Mouse (Mus musculus) limb, embryonic 12.5 days (tissue): ENCODE measurements at regions not wholly inside any gene's neighbourhood (a gene's known extent, or its start where the extent isn't known, plus 50 kb on each side); places are given as distances from the start of the nearest gene placed in this dataset.
"Not testable (repeated sequence)": the region's sequence is repeated elsewhere in the genome, so short reads cannot be mapped to it uniquely, and the experiment has no call there.

Source experiments
- ATAC-seq: fragments of 200-750 bp; cut with Nextera tagmentation; 2 replicates; pipeline ENCODE4 v1.8.0; 2017; ENCODE audit warnings: low read depth, moderate TSS enrichment; ENCODE audit not compliant: insufficient number of reproducible peaks, insufficient read depth, low FRiP score, low TSS enrichment
- H3K27ac ChIP-seq: fragments of 300-500 bp; sonication (generic); 2 replicates; pipeline ENCODE4 v1.5.1; 2016; ENCODE audit warnings: mild to moderate bottlenecking, moderate library complexity
- H3K27me3 ChIP-seq: fragments of 300-500 bp; sonication (generic); 2 replicates; pipeline ENCODE4 v1.6.1; 2016; ENCODE audit warnings: mild to moderate bottlenecking, moderate library complexity
- H3K36me3 ChIP-seq: fragments of 300-500 bp; sonication (generic); 2 replicates; pipeline ENCODE4 v1.6.1; 2016; ENCODE audit warnings: mild to moderate bottlenecking, moderate library complexity
- H3K4me1 ChIP-seq: fragments of 300-500 bp; sonication (generic); replicated peaks from 2 replicates; pipeline ENCODE4 v1.6.1; 2016
- H3K4me2 ChIP-seq: fragments of 300-500 bp; sonication (generic); 2 replicates; pipeline ENCODE4 v1.6.1; 2016; ENCODE audit warnings: mild to moderate bottlenecking, moderate library complexity
- H3K4me3 ChIP-seq: fragments of 300-500 bp; sonication (generic); replicated peaks from 2 replicates; pipeline ENCODE4 v1.5.1; 2016; ENCODE audit warnings: mild to moderate bottlenecking
- H3K9ac ChIP-seq: fragments of 300-500 bp; sonication (generic); replicated peaks from 2 replicates; pipeline ENCODE4 v1.6.1; 2016; ENCODE audit warnings: mild to moderate bottlenecking, moderate library complexity
- H3K9me3 ChIP-seq: fragments of 300-500 bp; sonication (generic); 2 replicates; pipeline ENCODE4 v1.6.1; 2016; ENCODE audit warnings: mild to moderate bottlenecking, moderate library complexity
- WGBS: fragments of 180-500 bp; shearing (Covaris S2); methylation state at CpG from one replicate; pipeline ENCODE4 v1.1.7; 2016; 5-methylcytosine and 5-hydroxymethylcytosine counted together

DNA sequence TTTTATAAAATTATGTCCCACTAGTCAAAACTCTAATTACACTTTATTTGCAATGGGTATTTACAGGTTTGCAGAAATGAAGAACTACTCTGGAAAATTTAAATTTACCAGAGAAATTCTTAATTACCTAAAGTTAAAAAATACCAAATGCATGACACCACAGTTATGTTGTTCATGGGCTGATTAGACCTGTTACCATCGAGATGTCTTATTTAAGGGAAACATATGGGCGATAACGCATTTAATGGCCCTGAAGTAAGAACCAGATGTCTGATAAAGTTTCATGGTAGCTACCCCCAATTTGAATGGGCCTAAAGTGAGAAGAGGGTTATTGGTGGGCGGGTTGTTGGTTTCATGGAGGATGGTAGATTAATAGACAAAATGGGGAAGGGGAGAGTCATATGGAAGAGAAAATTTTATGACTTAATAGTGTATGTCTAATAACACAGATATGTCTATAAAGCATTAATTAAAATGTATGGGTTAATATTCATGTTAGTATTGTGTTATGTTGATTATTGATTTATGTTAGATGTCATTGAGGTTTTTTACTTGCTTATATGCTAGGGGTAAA lies 299.0 kb downstream of the Gm8797 start:
- Histone ChIP-seq H3K4me3 (no peak overlapping the region), H3K27ac (no peak overlapping the region), H3K36me3 (no peaks in the 10 kb centered on the region), H3K27me3 (no peaks in the 10 kb centered on the region), H3K4me2 (no peak overlapping the region), H3K9ac (no peak overlapping the region), H3K9me3 (peaks cover 7% of the 10 kb centered on the region; the same call in 1 of the 2 replicates), H3K4me1 (no peaks in the 10 kb centered on the region)
- WGBS: 82% methylated on average over 4 of the region's 4 CpGs
- no peak for ATAC-seq

DNA sequence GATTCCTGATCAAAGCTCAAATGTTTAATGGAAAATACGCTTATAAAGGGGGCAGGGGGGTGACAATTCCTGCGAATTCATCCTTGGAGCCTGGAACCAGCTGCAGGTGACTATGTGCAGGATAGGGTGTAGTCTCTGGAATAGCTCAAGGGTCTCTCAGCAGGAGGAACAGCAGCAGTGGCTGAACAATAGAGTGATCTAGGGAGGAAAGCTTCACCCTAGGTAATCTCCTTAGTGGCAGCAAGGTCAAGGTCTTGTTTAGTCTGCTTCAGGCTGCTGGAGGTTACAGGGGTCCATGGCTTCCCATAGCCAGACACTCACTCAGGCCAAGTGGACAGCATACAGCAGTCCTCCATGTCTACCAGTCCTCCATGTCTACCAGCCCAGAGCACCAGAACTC lies 301.3 kb downstream of the Gm8797 start:
- Histone ChIP-seq H3K27me3 (no peaks in the 10 kb centered on the region), H3K4me1 (no peaks in the 10 kb centered on the region), H3K27ac (no peak overlapping the region), H3K4me3 (no peak overlapping the region), H3K4me2 (no peak overlapping the region), H3K9ac (no peak overlapping the region), H3K36me3 (no peaks in the 10 kb centered on the region), H3K9me3 (peaks cover 7% of the 10 kb centered on the region; the same call in 1 of the 2 replicates)
- 81% methylated on average over 2 of the region's 2 CpGs for WGBS
- ATAC-seq: no peak

DNA sequence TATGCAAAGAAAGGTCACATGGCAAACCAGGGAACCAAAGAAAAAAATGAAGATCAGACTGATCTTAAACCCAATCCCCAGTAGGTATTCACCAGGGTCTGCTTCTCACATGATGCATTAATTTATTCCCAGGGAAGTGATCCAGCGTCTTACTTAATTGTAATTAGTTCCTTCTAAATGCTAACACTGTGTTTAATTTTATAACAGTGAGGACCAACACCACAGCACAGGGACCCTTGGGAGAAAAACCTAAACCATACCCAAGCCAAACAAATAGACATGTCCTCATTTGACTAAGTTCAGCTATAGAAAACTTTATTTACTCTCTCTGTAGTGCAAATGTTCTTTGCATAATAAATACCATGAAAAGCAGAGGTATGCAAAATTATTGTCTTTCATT lies 333.2 kb downstream of the Gm8797 start:
- Histone ChIP-seq H3K4me3 (no peak overlapping the region), H3K9ac (no peak overlapping the region), H3K36me3 (no peaks in the 10 kb centered on the region), H3K27me3 (no peaks in the 10 kb centered on the region), H3K9me3 (no peaks in the 10 kb centered on the region), H3K4me1 (no peaks in the 10 kb centered on the region), H3K4me2 (no peak overlapping the region), H3K27ac (no peak overlapping the region)
- WGBS: 47% methylated on average over 1 of the region's 1 CpGs
- ATAC-seq: no peak

DNA sequence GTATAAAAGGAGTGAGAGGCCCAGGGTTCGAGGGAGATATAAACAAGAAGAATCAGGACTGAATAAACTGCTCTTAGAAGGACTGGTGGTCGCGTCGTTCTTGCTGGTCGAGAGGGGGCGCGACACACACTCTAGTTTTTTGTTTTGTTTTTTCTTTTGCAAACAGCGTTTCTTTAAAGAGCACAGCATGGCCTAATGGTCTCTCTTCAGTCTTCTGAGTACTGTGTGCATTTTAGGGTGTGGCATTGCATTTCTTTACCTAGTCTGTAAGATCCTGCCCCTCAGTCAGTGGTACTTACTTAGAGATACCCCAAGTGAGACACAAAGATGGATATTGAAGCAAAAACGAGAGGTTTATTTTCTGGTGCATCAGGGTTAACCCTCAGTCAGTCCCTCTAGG lies 336.7 kb downstream of the Gm8797 start:
- H3K27me3 ChIP-seq: no peaks in the 10 kb centered on the region
- no peak for ATAC-seq
- H3K4me1 ChIP-seq: no peaks in the 10 kb centered on the region

DNA sequence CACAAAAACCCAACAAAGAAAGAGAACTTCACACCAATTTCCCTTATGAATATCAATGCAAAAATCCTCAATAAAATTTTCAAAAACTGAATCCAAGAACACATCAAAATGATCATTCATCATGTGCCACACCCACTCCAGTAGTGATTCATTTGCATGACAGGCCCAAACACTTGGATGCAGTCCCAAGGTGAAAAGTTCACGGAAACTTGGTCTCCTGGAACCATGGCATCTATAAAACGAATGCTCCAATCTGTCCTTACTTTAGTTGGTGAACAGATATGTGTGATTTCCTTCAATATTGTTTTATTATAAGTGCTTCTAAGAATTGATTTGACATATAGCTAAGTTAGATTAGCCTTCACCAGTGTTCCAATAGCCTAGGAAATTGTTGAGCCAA lies 343.3 kb downstream of the Gm8797 start:
- no peak overlapping the region for H3K9ac ChIP-seq
- ATAC-seq: no peak
- no peaks in the 10 kb centered on the region for H3K36me3 ChIP-seq
- no peak overlapping the region for H3K4me2 ChIP-seq
- H3K9me3 ChIP-seq: no peaks in the 10 kb centered on the region
- no peaks in the 10 kb centered on the region for H3K4me1 ChIP-seq
- H3K27ac ChIP-seq: no peak overlapping the region
- H3K4me3 ChIP-seq: no peak overlapping the region
- WGBS: 85% methylated on average over 2 of the region's 2 CpGs
- H3K27me3 ChIP-seq: no peaks in the 10 kb centered on the region

More for the DNA sequence above, 336.7 kb downstream of the Gm8797 start:
- Histone ChIP-seq H3K36me3 (no peaks in the 10 kb centered on the region), H3K9ac (no peak overlapping the region), H3K4me3 (no peak overlapping the region), H3K9me3 (no peaks in the 10 kb centered on the region), H3K4me2 (no peak overlapping the region), H3K27ac (no peak overlapping the region)
- WGBS: 79% methylated on average over 9 of the region's 9 CpGs

DNA sequence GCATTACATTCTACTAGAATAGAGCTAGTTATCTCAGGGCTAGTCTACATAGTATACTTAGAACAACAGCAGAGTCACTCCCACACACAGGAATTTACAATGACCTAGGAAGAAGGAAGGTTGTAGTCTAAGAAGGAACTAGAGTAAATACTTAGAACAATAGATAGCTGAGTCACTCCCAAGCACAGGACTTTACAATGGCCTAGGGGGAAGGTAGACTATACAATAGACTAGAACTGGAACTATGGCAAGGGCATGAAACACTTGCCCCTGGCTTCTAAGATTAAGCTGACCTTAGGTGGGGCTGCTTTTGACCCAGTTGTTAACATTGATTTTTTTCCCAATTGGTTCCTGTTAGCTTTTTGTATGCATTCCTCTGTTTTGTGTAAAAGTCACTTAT lies 343.8 kb downstream of the Gm8797 start:
- not testable (repeated sequence) for ATAC-seq, H3K36me3 ChIP-seq, H3K27me3 ChIP-seq, H3K4me1 ChIP-seq, H3K9ac ChIP-seq, H3K4me2 ChIP-seq, H3K9me3 ChIP-seq, H3K27ac ChIP-seq, H3K4me3 ChIP-seq

DNA sequence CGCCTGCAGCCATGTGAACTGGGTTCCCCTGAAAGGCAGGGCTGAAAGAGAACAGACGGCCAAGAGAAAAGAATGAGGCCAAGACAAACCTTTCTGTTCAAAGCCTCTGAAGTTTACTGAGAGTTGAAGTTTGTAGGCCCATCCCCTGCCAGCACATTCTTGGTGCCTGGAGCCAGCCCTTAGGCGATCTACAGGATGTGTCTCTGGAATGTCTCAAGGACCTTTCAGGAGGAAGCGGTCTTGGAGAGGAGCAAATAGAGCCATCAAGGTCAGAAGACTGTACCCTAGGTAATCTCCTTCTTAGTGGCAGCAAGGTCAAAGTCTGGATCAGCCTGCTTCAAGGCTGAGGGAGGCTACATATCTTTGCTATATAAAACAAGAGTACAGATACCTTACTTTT lies 350.3 kb downstream of the Gm8797 start:
- no peak for ATAC-seq
- no peak overlapping the region for H3K9ac ChIP-seq
- no peaks in the 10 kb centered on the region for H3K4me1 ChIP-seq
- no peaks in the 10 kb centered on the region for H3K27me3 ChIP-seq
- H3K4me3 ChIP-seq: no peak overlapping the region
- 71% methylated on average over 4 of the region's 4 CpGs for WGBS
- no peaks in the 10 kb centered on the region for H3K9me3 ChIP-seq
- no peak overlapping the region for H3K27ac ChIP-seq
- H3K36me3 ChIP-seq: no peaks in the 10 kb centered on the region
- H3K4me2 ChIP-seq: no peak overlapping the region

DNA sequence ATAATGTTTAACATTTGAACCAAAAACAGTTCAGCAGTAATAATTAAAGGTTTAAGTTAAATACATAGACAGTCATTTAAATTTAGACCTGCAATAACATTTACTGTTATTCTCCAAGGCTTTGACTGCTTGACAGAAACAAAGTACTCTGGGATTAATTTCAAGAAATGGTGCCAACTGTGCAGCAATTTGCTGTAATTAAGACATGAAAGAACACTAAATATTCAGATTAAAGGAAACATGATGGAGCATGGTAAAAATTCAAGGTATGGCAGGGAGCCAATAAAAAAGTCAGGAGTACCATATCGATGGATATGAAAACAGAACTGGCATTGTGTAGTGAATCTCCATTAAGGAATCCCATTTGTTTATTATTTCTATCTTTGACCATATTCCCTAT lies 352.3 kb downstream of the Gm8797 start:
- Histone ChIP-seq H3K4me2 (no peak overlapping the region), H3K4me3 (no peak overlapping the region), H3K27ac (no peak overlapping the region), H3K36me3 (no peaks in the 10 kb centered on the region), H3K4me1 (peaks cover 3% of the 10 kb centered on the region; the same call in 1 of the 2 replicates), H3K9me3 (no peaks in the 10 kb centered on the region), H3K9ac (no peak overlapping the region), H3K27me3 (no peaks in the 10 kb centered on the region)
- WGBS: 64% methylated on average over 1 of the region's 1 CpGs
- no peak for ATAC-seq

DNA sequence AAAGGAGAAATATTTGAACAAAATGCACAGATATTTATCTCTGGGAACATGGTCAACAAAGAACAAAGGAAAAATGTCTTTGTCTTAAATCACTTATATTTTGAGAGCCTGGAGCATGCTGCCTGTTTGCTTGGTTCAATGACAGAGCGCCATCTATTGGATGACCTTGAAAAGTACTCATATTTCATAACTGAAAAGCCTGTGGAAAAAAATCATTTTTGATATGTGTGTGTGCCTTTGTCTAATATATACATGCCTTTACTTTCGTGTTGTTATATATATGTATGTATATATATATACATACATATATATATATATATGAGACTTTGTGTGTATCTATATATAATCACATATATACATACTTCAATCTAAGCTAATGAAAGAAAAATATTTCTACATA lies 356.1 kb downstream of the Gm8797 start:
- 11% methylated on average over 2 of the region's 2 CpGs for WGBS
- no peak for ATAC-seq

DNA sequence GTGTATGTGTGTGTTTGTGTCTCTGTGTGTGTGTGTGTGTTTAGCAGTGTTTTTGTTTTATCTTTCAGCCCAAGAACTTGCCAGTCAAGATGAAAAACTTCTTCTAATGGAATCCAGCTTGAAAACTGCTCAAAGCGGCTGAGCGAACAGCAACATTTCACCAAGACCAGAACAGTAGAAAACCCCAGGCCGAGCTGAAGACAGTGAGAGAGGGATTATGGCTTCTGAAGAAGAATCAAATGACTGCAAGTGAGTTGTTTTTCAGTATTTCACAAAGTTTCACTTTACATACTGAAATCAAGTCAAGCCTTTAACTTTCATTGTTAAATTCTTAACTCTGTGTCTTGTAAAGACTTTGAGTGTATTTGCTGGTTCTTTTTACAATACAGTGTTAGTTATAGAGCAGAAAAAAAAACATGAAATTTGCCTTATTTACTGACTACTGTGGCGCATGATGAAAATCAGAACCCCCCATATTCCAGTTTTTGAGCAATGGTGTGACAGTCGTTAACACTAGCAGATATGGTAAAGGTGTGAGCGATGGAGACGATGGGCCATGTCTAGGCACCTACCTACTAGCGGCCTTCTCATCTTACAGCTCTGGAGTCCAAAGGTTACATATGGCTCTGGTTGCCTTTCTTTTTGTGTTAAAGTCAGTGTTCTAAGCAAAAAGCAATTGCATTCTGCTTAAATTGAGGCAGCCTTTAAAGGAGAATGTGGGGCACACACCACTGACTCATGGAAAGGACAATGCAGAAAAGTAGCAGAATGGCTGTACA lies 357.0 kb downstream of the Gm8797 start:
- Histone ChIP-seq H3K4me3 (no peak overlapping the region), H3K27ac (peak overlapping the region; percentile 88), H3K27me3 (no peaks in the 10 kb centered on the region), H3K36me3 (no peaks in the 10 kb centered on the region), H3K4me1 (peaks cover 4% of the 10 kb centered on the region; the same call in 1 of the 2 replicates), H3K9ac (no peak overlapping the region), H3K4me2 (0 out of 2 replicates have a peak overlapping the region, but pooled peaks have one; percentile 15), H3K9me3 (no peaks in the 10 kb centered on the region)
- 15% methylated on average over 8 of the region's 8 CpGs for WGBS
- peak; percentile 60; the same call in 1 of the 2 replicates for ATAC-seq

More for the DNA sequence above, 356.1 kb downstream of the Gm8797 start:
- Histone ChIP-seq H3K27me3 (no peaks in the 10 kb centered on the region), H3K4me1 (peaks cover 4% of the 10 kb centered on the region; the same call in 1 of the 2 replicates), H3K4me3 (no peak overlapping the region), H3K4me2 (no peak overlapping the region), H3K9me3 (no peaks in the 10 kb centered on the region), H3K36me3 (no peaks in the 10 kb centered on the region), H3K9ac (no peak overlapping the region), H3K27ac (no peak overlapping the region)

DNA sequence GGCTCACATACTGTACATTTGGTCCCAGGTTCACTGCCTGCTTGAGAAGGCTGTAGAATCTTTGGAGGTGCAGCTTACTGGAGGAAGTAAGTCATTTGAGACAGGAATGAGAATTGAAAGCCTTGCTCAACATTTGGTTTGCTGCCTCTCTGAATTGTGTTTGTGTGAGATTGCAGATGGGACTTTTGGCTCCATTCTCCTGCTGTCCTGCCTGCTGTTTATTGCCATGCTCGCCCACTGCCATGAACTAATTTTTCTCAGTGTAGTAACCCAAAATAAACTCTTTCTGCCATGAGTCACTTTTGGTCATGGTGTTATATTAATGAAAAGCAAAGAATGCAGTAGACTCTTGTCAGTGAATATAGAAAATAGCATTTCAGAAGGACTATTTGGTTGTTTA lies 368.1 kb downstream of the Gm8797 start:
- Histone ChIP-seq H3K9me3 (no peaks in the 10 kb centered on the region), H3K27me3 (no peaks in the 10 kb centered on the region), H3K9ac (no peak overlapping the region), H3K4me2 (no peak overlapping the region), H3K4me1 (no peaks in the 10 kb centered on the region), H3K4me3 (no peak overlapping the region), H3K27ac (no peak overlapping the region), H3K36me3 (no peaks in the 10 kb centered on the region)
- ATAC-seq: no peak
- 71% methylated on average over 1 of the region's 1 CpGs for WGBS

DNA sequence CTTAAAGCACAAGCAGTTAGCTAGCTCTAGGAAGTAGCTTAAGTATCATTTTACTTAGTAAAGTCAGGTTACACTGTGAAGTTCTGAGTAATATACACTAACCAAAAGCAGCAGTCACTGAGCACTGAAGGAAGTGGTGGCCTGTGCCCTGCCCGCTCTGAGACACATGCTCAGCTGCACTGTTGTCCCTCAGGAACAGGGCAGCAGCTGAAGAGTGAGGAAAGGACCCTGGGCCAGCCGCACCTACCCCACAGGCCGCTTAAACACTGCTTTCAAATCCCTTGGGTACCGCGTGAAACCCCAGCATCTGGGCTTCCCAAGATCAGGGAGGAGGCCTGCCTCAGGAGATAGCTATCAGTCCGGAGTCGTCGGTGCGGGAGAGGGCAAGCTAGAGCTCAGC lies 385.1 kb downstream of the Gm8797 start:
- not testable (repeated sequence) for H3K36me3 ChIP-seq, H3K4me3 ChIP-seq, H3K9me3 ChIP-seq, H3K27ac ChIP-seq, H3K9ac ChIP-seq, H3K27me3 ChIP-seq, H3K4me1 ChIP-seq, H3K4me2 ChIP-seq, ATAC-seq
- 74% methylated on average over 9 of the region's 9 CpGs for WGBS
